Mouse (Mus musculus) forebrain, postnatal 0 days (tissue): ENCODE results near the gene Cpxm1. TPM values are rescaled to one million over a fixed set of nuclear protein-coding genes. Genes with fewer than 3 reads are reported as not detected.
A peak's percentile ranks its signal among the peaks of the same experiment; 100 is the strongest.
"Not testable (repeated sequence)": the region's sequence is repeated elsewhere in the genome, so short reads cannot be mapped to it uniquely, and the experiment has no call there.

ENCODE experiments used
- ATAC-seq: fragments of 200-750 bp; cut with Nextera tagmentation; 2 replicates; pipeline ENCODE4 v1.8.0; 2017; ENCODE audit warnings: mild to moderate bottlenecking, moderate library complexity
- DNase-seq: peaks from one replicate; pipeline ENCODE4 v3.0.0-alpha.2; 2015
- H3K27ac ChIP-seq: fragments of 300-500 bp; sonication (generic); 2 replicates; pipeline ENCODE4 v1.5.1; 2014; ENCODE audit warnings: low read depth, mild to moderate bottlenecking, antibody characterized with exemption, low read length, moderate library complexity, mixed read lengths
- H3K27me3 ChIP-seq: fragments of 300-500 bp; sonication (generic); 2 replicates; pipeline ENCODE4 v1.6.1; 2014; ENCODE audit warnings: mild to moderate bottlenecking, low read length, mixed read lengths; ENCODE audit not compliant: insufficient read depth
- H3K36me3 ChIP-seq: fragments of 300-500 bp; sonication (generic); 2 replicates; pipeline ENCODE4 v1.6.1; 2014; ENCODE audit warnings: mild to moderate bottlenecking, moderate library complexity; ENCODE audit not compliant: insufficient read depth
- H3K4me1 ChIP-seq: fragments of 300-500 bp; sonication (generic); 2 replicates; pipeline ENCODE4 v1.6.1; 2014; ENCODE audit warnings: antibody characterized with exemption; ENCODE audit not compliant: insufficient read depth
- H3K4me2 ChIP-seq: fragments of 300-500 bp; sonication (generic); 2 replicates; pipeline ENCODE4 v1.6.1; 2014; ENCODE audit warnings: low read depth, mild to moderate bottlenecking, moderate library complexity
- H3K4me3 ChIP-seq: fragments of 300-500 bp; sonication (generic); 2 replicates; pipeline ENCODE4 v1.5.1; 2014; ENCODE audit warnings: low read depth, low read length, mixed read lengths
- H3K9ac ChIP-seq: fragments of 300-500 bp; sonication (generic); 2 replicates; pipeline ENCODE4 v1.6.1; 2014; ENCODE audit warnings: mild to moderate bottlenecking
- H3K9me3 ChIP-seq: fragments of 300-500 bp; sonication (generic); 2 replicates; pipeline ENCODE4 v1.6.1; 2016; ENCODE audit warnings: low read length
- CTCF ChIP-seq: sonication (generic); IDR thresholded peaks from 2 replicates; pipeline ENCODE4 v1.5.1; 2016; ENCODE audit warnings: antibody characterized with exemption, control low read depth, low read depth
- WGBS: fragments of 180-500 bp; shearing (Covaris S2); extraction: QIAGEN DNeasy Blood & Tissue Kit; methylation state at CpG from one replicate; pipeline ENCODE4 v1.1.7; 2014; 5-methylcytosine and 5-hydroxymethylcytosine counted together
- polyA plus RNA-seq: library from polyadenylated mRNA; unstranded; fragments of >200 nt; fragmentation: Nextera tagmentation; extraction: Ambion mirVana; gene quantifications from 2 replicates; pipeline ENCODE4 v1.2.1, GENCODE M21; 2015
- total RNA-seq: library from RNA; depleted of rRNA; stranded (reverse); fragments of >200 nt; gene quantifications from 2 replicates; pipeline ENCODE4 v1.2.3, GENCODE M21; 2014

Gene Cpxm1
- total and polyA plus RNA-seq, 2 experiments from 2014 or later: 20.4 to 22.4 TPM

DNA sequence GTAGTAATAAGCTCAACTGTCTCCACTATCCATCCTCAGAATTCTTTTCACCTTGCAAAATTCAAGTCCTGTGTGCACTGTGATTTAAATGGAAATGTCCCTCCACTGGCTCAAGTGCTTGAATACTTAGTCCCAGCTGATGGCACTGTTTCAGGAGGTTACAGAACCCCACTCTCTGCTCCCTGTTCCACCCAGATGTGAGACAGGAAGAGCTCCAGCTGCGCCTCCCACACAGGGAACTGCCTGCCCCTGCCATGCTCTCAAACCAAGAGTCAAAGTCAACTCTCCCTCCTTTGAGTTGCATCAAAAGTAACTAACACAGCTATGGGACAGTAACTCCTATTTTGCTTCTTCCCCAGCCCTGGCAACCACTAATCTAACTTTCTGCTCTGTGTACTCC, 11.2 kb downstream of the Cpxm1 start:
- no peak for TF ChIP-seq CTCF
- H3K4me2 ChIP-seq: no peak overlapping the region
- H3K27me3 ChIP-seq: no peaks in the 10 kb centered on the region
- no peak overlapping the region for H3K4me3 ChIP-seq
- ATAC-seq (no peak), DNase-seq (no peak)
- no peaks in the 10 kb centered on the region for H3K9me3 ChIP-seq
- no peak overlapping the region for H3K9ac ChIP-seq
- H3K4me1 ChIP-seq: no peaks in the 10 kb centered on the region
- H3K36me3 ChIP-seq: peaks cover 7% of the 10 kb centered on the region; the same call in 1 of the 2 replicates
- no peak overlapping the region for H3K27ac ChIP-seq
- WGBS: 74% methylated on average over 1 of the region's 1 CpGs

GRCm38 (mm10) chr2:130383895-130384294, 13.5 kb downstream of the Cpxm1 start:
- no peaks in the 10 kb centered on the region for H3K36me3 ChIP-seq
- no peaks in the 10 kb centered on the region for H3K4me1 ChIP-seq
- DNase-seq (no peak), ATAC-seq (no peak)
- 50% methylated on average over 6 of the region's 6 CpGs for WGBS
- no peak overlapping the region for H3K4me2 ChIP-seq
- no peak overlapping the region for H3K27ac ChIP-seq
- H3K9me3 ChIP-seq: no peaks in the 10 kb centered on the region
- H3K4me3 ChIP-seq: no peak overlapping the region
- H3K9ac ChIP-seq: no peak overlapping the region
- TF ChIP-seq CTCF: no peak
- H3K27me3 ChIP-seq: no peaks in the 10 kb centered on the region

DNA sequence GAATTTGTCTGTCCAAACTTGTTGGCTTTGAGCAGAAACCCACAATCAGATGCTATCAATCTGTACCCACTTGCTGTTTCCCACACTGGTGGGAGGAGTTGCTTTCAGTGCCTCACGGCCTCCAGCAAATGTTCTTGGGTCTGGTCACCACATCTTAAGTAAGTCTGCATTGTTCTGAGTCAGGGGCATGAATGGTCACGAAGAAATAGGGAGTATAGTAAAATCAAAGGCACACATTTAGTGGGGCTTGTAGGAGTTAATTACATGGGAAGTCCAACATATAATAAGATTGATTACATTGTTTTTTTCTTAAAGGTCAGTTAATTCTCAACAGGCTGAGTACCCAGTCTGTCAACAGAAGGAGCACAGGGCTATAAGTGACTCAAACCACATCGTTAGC, 14.2 kb downstream of the Cpxm1 start:
- no peak for ATAC-seq

GRCm38 (mm10) chr2:130374951-130375350, 22.4 kb downstream of the Cpxm1 start:
- no peaks in the 10 kb centered on the region for H3K36me3 ChIP-seq
- DNase-seq (no peak), ATAC-seq (no peak)
- 73% methylated on average over 4 of the region's 4 CpGs for WGBS
- H3K27ac ChIP-seq: no peak overlapping the region
- no peak for TF ChIP-seq CTCF
- no peaks in the 10 kb centered on the region for H3K9me3 ChIP-seq
- no peaks in the 10 kb centered on the region for H3K27me3 ChIP-seq
- no peak overlapping the region for H3K4me3 ChIP-seq
- H3K4me2 ChIP-seq: no peak overlapping the region
- no peak overlapping the region for H3K9ac ChIP-seq
- no peaks in the 10 kb centered on the region for H3K4me1 ChIP-seq

More for the DNA sequence above, 14.2 kb downstream of the Cpxm1 start:
- Histone ChIP-seq H3K36me3 (no peaks in the 10 kb centered on the region), H3K27me3 (no peaks in the 10 kb centered on the region), H3K4me3 (no peak overlapping the region), H3K9me3 (no peaks in the 10 kb centered on the region), H3K4me2 (no peak overlapping the region), H3K9ac (no peak overlapping the region), H3K4me1 (no peaks in the 10 kb centered on the region), H3K27ac (no peak overlapping the region)
- 27% methylated on average over 3 of the region's 3 CpGs for WGBS
- DNase-seq: no peak
- no peak for TF ChIP-seq CTCF

DNA sequence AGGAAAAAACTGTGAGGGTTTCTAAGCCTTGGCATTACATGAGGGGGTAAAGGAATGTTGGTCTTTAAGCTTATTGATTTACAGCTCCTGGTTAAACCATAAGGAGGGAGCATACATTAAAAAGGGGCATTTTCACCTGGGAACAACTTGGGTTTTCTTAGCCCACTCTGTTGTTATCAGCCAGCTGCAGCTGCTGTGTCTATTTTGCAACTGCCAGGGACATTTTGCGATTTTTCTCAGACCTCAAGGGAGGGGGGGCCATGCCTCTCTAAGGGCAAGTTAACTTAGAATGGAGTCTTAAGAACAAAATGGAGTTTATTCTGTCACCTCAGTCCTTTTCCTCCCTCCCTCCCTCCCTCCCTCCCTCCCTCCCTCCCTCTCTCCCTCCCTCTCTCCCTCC, 24.3 kb downstream of the Cpxm1 start:
- H3K4me2 ChIP-seq, H3K4me1 ChIP-seq, H3K36me3 ChIP-seq, H3K9me3 ChIP-seq, H3K4me3 ChIP-seq, ATAC-seq, H3K27me3 ChIP-seq, H3K27ac ChIP-seq, DNase-seq, H3K9ac ChIP-seq: not testable (repeated sequence)
- WGBS: 45% methylated on average over 1 of the region's 1 CpGs

- H3K9ac ChIP-seq: no peak overlapping the region
- DNase-seq: no peak
- H3K9me3 ChIP-seq: no peaks in the 10 kb centered on the region
- no peak for TF ChIP-seq CTCF
- ATAC-seq: no peak
- H3K27ac ChIP-seq: no peak overlapping the region
- H3K36me3 ChIP-seq: no peaks in the 10 kb centered on the region
- no peaks in the 10 kb centered on the region for H3K4me1 ChIP-seq
- peaks cover 7% of the 10 kb centered on the region for H3K27me3 ChIP-seq
- WGBS: 64% methylated on average over 4 of the region's 4 CpGs
- no peak overlapping the region for H3K4me3 ChIP-seq
- no peak overlapping the region for H3K4me2 ChIP-seq
Observed at GRCm38 (mm10) chr2:130367386-130367785, 30.0 kb downstream of the Cpxm1 start.

- ATAC-seq: no peak; the same call in 1 of the 2 replicates
- DNase-seq: no peak
- WGBS: 12% methylated on average over 30 of the region's 30 CpGs
Observed at GRCm38 (mm10) chr2:130365211-130366094, 31.9 kb downstream of the Cpxm1 start.

More at GRCm38 (mm10) chr2:130365211-130366094, 31.9 kb downstream of the Cpxm1 start:
- H3K36me3 ChIP-seq: no peaks in the 10 kb centered on the region
- H3K4me1 ChIP-seq: no peaks in the 10 kb centered on the region
- peak overlapping the region; percentile 17 for H3K4me3 ChIP-seq
- H3K4me2 ChIP-seq: peak overlapping the region; percentile 35
- H3K27me3 ChIP-seq: peaks cover 22% of the 10 kb centered on the region
- no peak overlapping the region for H3K27ac ChIP-seq
- H3K9me3 ChIP-seq: no peaks in the 10 kb centered on the region
- TF ChIP-seq CTCF: no peak
- 0 out of 2 replicates have a peak overlapping the region, but pooled peaks have one; percentile 2 for H3K9ac ChIP-seq
